Mouse (Mus musculus): Measurements from ENCODE around the gene Treml4.

DNA sequence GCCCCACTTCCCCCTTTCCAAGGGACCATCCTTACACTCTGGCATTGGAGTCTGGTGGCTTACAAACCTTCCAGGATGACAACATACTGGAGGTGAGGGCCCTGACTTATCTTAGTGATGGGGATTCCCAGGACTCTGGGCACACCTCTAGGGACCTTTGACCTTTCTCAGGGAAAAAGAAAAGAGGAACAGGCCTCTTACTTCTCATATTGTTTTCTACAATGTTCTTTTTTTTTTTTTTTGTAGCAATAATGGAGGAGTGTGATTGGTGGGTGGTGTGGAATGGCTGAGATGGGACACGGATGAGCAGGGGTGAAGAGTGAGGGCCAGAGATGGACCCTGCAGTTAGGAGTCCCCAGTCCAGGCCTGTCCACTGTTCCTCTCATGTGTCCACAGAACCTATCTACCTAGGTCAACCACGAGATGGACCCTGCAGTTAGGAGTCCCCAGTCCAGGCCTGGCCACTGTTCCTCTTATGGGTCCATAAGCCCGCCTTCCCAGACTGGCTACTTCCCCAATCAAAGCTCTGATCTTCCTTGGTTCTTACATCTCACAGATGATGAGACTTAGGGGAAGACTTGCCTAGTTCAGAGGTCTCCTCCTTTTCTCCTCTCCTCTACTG is at the start of gene Treml4:
- no peak for TF ChIP-seq CTCF (IDR thresholded peaks at IDR 0.05; ENCODE audit: low read depth, low read length)
- no peak for TF ChIP-seq POLR2A (IDR thresholded peaks at IDR 0.05; ENCODE audit: borderline replicate concordance, low read depth, low read length)
